Mouse (Mus musculus) small intestine, adult 2 months (tissue): ENCODE measurements around the gene Vmn2r65. TPM values are rescaled to one million over a fixed set of nuclear protein-coding genes. Genes with fewer than 3 reads are reported as not detected.

ENCODE experiments used
- H3K27ac ChIP-seq: fragments of 200-500 bp; 2 replicates; pipeline ENCODE4 v1.5.1; 2012; ENCODE audit warnings: low read depth, low read length, control low read depth, inconsistent platforms; ENCODE audit not compliant: insufficient read depth
- H3K27me3 ChIP-seq: fragments of 200-500 bp; 2 replicates; pipeline ENCODE4 v1.6.1; 2012; ENCODE audit warnings: mild to moderate bottlenecking, moderate library complexity, low read length, inconsistent platforms; ENCODE audit not compliant: control insufficient read depth, insufficient read depth
- H3K36me3 ChIP-seq: fragments of 200-500 bp; 2 replicates; pipeline ENCODE4 v1.6.1; 2012; ENCODE audit warnings: mild to moderate bottlenecking, low read length, control low read depth, inconsistent platforms; ENCODE audit not compliant: control insufficient read depth, insufficient read depth
- H3K4me1 ChIP-seq: fragments of 200-500 bp; 2 replicates; pipeline ENCODE4 v1.6.1; 2012; ENCODE audit warnings: low read length, inconsistent platforms, mixed read lengths; ENCODE audit not compliant: control insufficient read depth, insufficient read depth, insufficient read length
- H3K4me3 ChIP-seq: fragments of 200-500 bp; 2 replicates; pipeline ENCODE4 v1.5.1; 2012; ENCODE audit warnings: low read depth, mild to moderate bottlenecking, control low read depth, inconsistent platforms, low read length, moderate library complexity
- CTCF ChIP-seq: fragments of 200-500 bp; IDR thresholded peaks from 2 replicates; pipeline ENCODE4 v1.5.1; 2012; ENCODE audit warnings: low read depth, mild to moderate bottlenecking, control low read depth, inconsistent platforms, low read length, moderate library complexity, mixed read lengths; ENCODE audit not compliant: insufficient replicate concordance, insufficient read length; ENCODE audit errors: extremely low read depth
- POLR2A ChIP-seq: fragments of 200-500 bp; IDR thresholded peaks from 2 replicates; pipeline ENCODE4 v1.6.1; 2012; ENCODE audit warnings: low read depth, mild to moderate bottlenecking, control low read depth, inconsistent platforms, low read length, moderate library complexity
- WGBS: fragments of 180-500 bp; shearing (Covaris S2); methylation state at CpG from one replicate; pipeline ENCODE4 v1.1.7; 2018; 5-methylcytosine and 5-hydroxymethylcytosine counted together
- polyA plus RNA-seq: library from polyadenylated mRNA; depleted of rRNA; stranded (reverse); fragments of >200 nt; gene quantifications from 2 replicates; pipeline ENCODE4 v1.2.3, GENCODE M21; 2012; rRNA removed

Gene Vmn2r65
- polyA plus RNA-seq, result not detected in 2 replicates

DNA sequence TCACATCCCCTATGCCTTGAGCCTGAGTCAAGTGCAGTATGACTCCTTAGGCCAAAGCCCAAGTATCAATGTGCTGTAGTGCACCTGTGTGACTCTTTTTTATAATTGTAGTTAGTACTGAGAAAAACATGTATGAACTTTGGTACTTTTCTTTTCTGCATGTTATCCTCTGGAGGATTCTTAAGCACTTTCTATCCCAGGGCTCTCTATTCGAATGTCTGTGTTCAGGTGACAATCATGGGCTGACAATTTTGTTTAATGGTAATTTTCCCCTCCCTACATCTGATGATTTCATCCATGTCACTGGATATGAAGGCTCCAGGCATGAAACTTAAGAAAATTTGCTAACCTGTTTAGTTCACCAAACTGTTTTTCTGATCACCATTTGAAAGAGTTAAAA, at the start of gene Vmn2r65:
TSS of gene Vmn2r65 (minus strand) at position 101 of the 400 bp plus-strand sequence.
- no peaks in the 10 kb centered on the region for H3K4me1 ChIP-seq
- H3K27ac ChIP-seq, result no peak within 1 kb of the TSS
- no peaks in the 10 kb centered on the region for H3K36me3 ChIP-seq
- 42% methylated on average over 1 of the region's 1 CpGs for WGBS
- TF ChIP-seq CTCF, result no peak
- TF ChIP-seq POLR2A, result no peak
- no peaks in the 10 kb centered on the region for H3K27me3 ChIP-seq
- no peak within 1 kb of the TSS for H3K4me3 ChIP-seq

DNA sequence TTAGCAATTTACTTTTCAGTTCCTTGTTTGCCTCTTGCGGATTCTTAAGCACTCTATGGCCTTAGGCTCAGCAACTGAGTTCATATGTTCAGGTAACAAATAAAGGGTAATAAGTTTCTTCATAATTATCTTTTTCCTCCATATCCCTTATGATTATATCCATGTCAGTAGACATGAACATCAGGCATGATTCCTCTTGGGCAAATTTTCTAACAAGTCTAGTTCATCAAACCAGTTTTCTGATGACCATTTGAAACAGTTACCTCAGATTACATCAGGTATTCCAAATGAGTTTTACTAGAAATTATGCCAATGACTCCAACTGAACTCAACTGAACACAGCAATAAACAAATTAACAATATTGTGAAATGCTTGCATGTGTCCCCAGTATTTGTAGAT, 48.3 kb upstream of the Vmn2r65 start, which contains the start of gene Vmn2r66:
TSS of gene Vmn2r66 (minus strand) at position 101 of the 400 bp plus-strand sequence.
- H3K27me3 ChIP-seq, result no peaks in the 10 kb centered on the region
- 84% methylated on average over 1 of the region's 1 CpGs for WGBS
- TF ChIP-seq CTCF (no peak), POLR2A (no peak)

DNA sequence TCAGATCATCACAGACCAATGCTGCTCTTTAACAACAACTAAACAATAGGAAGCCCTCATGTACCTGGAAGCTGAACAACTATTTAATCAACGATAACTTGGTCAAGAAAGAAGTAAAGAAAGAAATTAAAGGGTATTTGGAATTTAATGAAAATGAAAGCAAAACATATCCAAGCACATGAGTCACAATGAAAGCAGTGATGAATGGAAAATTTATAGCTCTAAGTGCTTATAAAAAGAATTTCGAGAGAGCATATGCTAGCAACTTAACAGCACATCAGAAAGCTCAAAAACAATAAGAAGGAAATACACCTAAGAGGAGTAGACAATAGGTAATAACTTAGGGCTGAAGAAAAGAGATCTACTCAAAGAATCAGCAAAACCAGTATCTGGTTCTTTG, 32.8 kb upstream of the Vmn2r65 start:
- WGBS, result 69% methylated on average over 2 of the region's 2 CpGs
- TF ChIP-seq POLR2A, result no peak
- TF ChIP-seq CTCF, result no peak
- H3K27ac ChIP-seq, result no peak overlapping the region
- no peaks in the 10 kb centered on the region for H3K36me3 ChIP-seq
- no peaks in the 10 kb centered on the region for H3K4me1 ChIP-seq
- no peak overlapping the region for H3K4me3 ChIP-seq
- no peaks in the 10 kb centered on the region for H3K27me3 ChIP-seq

More for the DNA sequence above, 48.3 kb upstream of the Vmn2r65 start, which contains the start of gene Vmn2r66:
- H3K4me1 ChIP-seq, result no peaks in the 10 kb centered on the region
- no peak within 1 kb of the TSS for H3K27ac ChIP-seq
- H3K4me3 ChIP-seq, result no peak within 1 kb of the TSS
- H3K36me3 ChIP-seq, result no peaks in the 10 kb centered on the region

Other genes starting within 250 kb of the Vmn2r65 start
- gene Olfr291, start 110.6 kb downstream of the Vmn2r65 start, polyA plus RNA-seq, result not detected in 2 replicates
- gene Vmn2r66, start 48.2 kb upstream of the Vmn2r65 start, polyA plus RNA-seq, result not detected in 2 replicates
- gene Vmn2r67, start 191.9 kb upstream of the Vmn2r65 start, polyA plus RNA-seq, result not detected in 2 replicates